Mouse (Mus musculus): ENCODE measurements around the gene Ggct. TPM values are rescaled to one million over a fixed set of nuclear protein-coding genes. Genes with fewer than 3 reads are reported as not detected.

Gene Ggct
- polyA plus RNA-seq, 1 experiment from 2014 or later = 17.7 TPM

DNA sequence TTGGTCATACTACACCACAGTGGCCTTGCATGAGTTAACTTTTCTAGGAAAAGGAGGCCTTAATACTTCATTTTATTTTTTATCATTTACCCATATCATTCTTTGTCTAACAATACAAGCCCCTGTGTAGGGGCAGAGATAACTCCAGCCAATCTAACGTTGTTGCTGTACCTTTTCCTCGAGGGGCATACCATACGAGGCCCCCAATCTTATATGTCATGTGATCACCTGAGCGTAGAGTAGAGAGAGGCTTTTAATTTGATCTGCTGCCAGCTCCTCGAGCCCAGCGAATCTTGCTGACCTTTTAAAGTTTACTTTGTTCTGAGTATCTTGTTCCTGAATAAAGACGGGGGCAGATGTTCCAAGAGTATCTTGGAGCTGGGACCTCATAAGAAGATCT lies 19.8 kb upstream of the Ggct start:
- no peak overlapping the region for H3K4me3 ChIP-seq (replicated peaks; ENCODE audit: low read depth, low read length)
- WGBS = 43% methylated on average over 7 of the region's 7 CpGs

DNA sequence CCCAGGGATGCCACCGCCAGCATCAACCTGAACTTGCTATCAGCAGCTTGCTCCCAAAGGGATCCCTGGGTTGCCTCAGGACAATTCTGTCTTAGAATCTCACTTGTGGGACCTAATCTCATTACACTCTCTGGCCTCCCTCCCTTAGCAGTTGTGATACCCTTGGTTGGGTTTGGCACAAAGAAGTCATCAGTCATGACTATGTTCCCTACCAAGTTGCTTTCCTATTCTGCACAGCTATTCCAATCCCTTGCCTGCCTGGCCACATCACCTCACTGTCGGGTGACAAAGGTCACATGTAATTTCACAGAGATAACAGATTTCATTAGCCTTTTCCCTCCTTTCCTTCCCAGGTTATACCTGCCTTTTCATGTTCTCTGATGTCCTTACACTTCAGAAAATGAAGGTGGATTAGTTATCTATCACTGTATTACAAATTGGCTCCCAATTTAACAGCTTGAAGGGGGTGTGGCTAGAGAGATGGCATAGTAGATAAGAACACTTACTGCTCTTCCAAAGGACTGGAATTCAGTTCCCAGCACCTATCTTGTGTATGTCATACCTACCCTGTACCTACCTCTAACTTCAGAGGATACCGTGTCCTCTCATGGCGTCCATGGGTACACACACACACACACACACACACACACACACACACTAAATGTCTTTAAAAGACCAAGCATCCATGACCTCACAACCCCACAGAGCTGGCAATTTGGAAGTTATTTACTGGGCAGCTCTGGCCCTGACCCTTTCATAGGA lies 17.8 kb upstream of the Ggct start:
- no peak overlapping the region for H3K4me3 ChIP-seq (replicated peaks; ENCODE audit: low read depth, low read length)
- no peak for DNase-seq (ENCODE audit: low spot score)
- H3K9me3 ChIP-seq (replicated peaks; ENCODE audit: low read length) = no peaks in the 10 kb centered on the region
- H3K36me3 ChIP-seq (ENCODE audit: insufficient read depth, low read length) = no peaks in the 10 kb centered on the region
- no peak for TF ChIP-seq CTCF (IDR thresholded peaks at IDR 0.05; ENCODE audit: low read depth)
- WGBS = 74% methylated on average over 4 of the region's 4 CpGs
- no peaks in the 10 kb centered on the region for H3K27me3 ChIP-seq (ENCODE audit: insufficient read depth, low read length)
- no peak overlapping the region for H3K9ac ChIP-seq (ENCODE audit: low read depth, low read length)
- H3K27ac ChIP-seq = no peak overlapping the region
- H3K4me2 ChIP-seq (ENCODE audit: low read length) = no peak overlapping the region
- no peaks in the 10 kb centered on the region for H3K4me1 ChIP-seq (replicated peaks; ENCODE audit: insufficient read depth, low read length)
- no peak for ATAC-seq (replicated peaks; ENCODE audit: low FRiP score, low read depth)

More for the DNA sequence above, 19.8 kb upstream of the Ggct start:
- DNase-seq (ENCODE audit: low spot score) (no peak), ATAC-seq (replicated peaks; ENCODE audit: low FRiP score, low read depth) (no peak)
- Histone ChIP-seq H3K9me3 (replicated peaks; ENCODE audit: low read length) (no peaks in the 10 kb centered on the region), H3K4me1 (replicated peaks; ENCODE audit: insufficient read depth, low read length) (no peaks in the 10 kb centered on the region), H3K9ac (ENCODE audit: low read depth, low read length) (no peak overlapping the region), H3K27me3 (ENCODE audit: insufficient read depth, low read length) (no peaks in the 10 kb centered on the region), H3K36me3 (ENCODE audit: insufficient read depth, low read length) (no peaks in the 10 kb centered on the region), H3K4me2 (ENCODE audit: low read length) (no peak overlapping the region), H3K27ac (no peak overlapping the region)
- TF ChIP-seq CTCF (IDR thresholded peaks at IDR 0.05; ENCODE audit: low read depth) = no peak

DNA sequence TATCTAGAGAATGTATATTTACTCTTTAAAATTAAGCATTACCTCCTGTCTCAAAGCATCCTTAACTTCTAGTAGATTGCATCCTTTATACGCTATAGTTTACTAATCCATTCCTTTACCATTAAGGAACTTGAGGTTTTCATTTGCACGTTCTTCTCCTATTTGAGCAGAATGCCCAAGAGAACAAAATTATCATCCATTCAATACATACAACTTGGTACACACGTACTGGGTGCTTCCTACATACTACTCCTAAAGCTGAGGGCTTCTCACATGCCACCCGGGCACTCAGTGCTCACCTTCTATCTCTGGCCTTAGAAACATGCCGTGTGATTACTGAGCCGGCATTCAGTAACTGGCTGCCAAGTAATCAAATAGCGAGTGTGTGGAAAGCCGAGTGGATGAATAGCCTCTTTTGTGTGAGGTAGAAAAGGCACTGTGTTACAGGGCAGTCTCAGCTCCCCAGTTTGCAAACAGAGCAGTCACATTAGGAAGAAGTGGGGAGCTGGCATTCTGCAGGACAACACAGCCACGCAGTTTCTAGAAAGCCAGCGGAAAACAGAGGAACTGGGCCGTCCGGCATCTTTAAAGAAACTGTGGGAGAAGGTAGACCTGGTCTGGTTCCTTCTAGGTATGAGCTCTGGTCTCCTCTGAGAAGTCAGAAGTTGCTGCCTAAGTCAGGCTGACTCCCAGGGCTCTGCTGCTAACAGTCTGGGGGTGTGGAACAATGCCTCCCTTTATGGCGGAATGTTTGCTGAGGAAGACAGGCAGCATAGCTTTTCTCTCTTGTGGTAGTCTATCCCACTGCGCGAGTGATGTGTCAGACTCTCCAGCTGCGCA lies 16.9 kb upstream of the Ggct start:
- no peak overlapping the region for H3K27ac ChIP-seq
- no peak overlapping the region for H3K9ac ChIP-seq (ENCODE audit: low read depth, low read length)
- no peaks in the 10 kb centered on the region for H3K4me1 ChIP-seq (replicated peaks; ENCODE audit: insufficient read depth, low read length)
- no peak for DNase-seq (ENCODE audit: low spot score)
- WGBS = 41% methylated on average over 16 of the region's 16 CpGs
- H3K9me3 ChIP-seq (replicated peaks; ENCODE audit: low read length) = no peaks in the 10 kb centered on the region
- no peaks in the 10 kb centered on the region for H3K36me3 ChIP-seq (ENCODE audit: insufficient read depth, low read length)
- H3K4me2 ChIP-seq (ENCODE audit: low read length) = no peak overlapping the region
- H3K4me3 ChIP-seq (replicated peaks; ENCODE audit: low read depth, low read length) = no peak overlapping the region
- no peak for TF ChIP-seq CTCF (IDR thresholded peaks at IDR 0.05; ENCODE audit: low read depth)
- ATAC-seq (replicated peaks; ENCODE audit: low FRiP score, low read depth) = no peak
- no peaks in the 10 kb centered on the region for H3K27me3 ChIP-seq (ENCODE audit: insufficient read depth, low read length)

DNA sequence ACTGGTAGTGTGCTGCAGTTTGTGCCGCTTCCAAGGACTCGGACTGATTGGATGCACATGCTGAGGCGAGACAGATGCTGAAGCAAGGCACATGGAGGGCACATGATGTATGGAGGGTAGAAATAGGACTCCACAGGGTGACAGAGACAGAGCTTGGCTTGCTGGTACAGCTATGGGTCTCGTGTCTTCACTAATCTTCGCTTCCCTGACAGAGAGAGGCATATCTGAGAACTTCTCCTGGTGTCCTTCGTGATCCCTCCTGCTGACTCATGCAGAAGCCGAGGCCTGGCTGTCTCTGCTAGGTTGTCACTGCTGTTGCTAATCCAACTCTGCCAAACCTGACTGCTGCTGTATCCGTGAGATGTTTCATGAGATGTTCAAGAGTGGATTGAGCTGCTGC lies 15.7 kb upstream of the Ggct start:
- DNase-seq (ENCODE audit: low spot score) (no peak), ATAC-seq (replicated peaks; ENCODE audit: low FRiP score, low read depth) (no peak)
- Histone ChIP-seq H3K36me3 (ENCODE audit: insufficient read depth, low read length) (no peaks in the 10 kb centered on the region), H3K27ac (no peak overlapping the region), H3K9ac (ENCODE audit: low read depth, low read length) (no peak overlapping the region), H3K4me1 (replicated peaks; ENCODE audit: insufficient read depth, low read length) (no peaks in the 10 kb centered on the region), H3K4me3 (replicated peaks; ENCODE audit: low read depth, low read length) (no peak overlapping the region), H3K27me3 (ENCODE audit: insufficient read depth, low read length) (no peaks in the 10 kb centered on the region), H3K4me2 (ENCODE audit: low read length) (no peak overlapping the region), H3K9me3 (replicated peaks; ENCODE audit: low read length) (no peaks in the 10 kb centered on the region)
- WGBS = 86% methylated on average over 8 of the region's 8 CpGs
- no peak for TF ChIP-seq CTCF (IDR thresholded peaks at IDR 0.05; ENCODE audit: low read depth)

DNA sequence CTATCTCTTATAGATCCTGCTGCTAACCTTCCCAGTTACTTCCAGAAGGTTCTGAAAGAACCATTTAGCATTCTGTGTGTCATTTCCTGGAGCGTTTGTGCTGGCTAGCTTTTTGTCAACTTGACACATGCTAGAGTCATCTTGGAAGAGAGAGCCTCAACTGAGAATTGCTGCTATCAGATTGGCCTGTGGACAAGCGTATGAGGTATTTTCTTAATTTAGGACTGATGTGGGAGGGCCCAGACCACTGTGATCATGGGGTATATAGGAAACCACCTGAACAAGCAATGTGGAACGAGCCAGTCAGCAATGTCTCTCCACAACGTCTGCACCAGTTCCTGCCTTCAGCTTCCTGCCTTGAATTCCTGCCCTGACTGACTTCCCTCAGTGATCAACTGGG lies 10.8 kb upstream of the Ggct start:
- H3K4me1 ChIP-seq (replicated peaks; ENCODE audit: insufficient read depth, low read length) = no peaks in the 10 kb centered on the region
- no peak overlapping the region for H3K27ac ChIP-seq
- no peak overlapping the region for H3K9ac ChIP-seq (ENCODE audit: low read depth, low read length)
- DNase-seq (ENCODE audit: low spot score) (no peak), ATAC-seq (replicated peaks; ENCODE audit: low FRiP score, low read depth) (no peak)
- no peak for TF ChIP-seq CTCF (IDR thresholded peaks at IDR 0.05; ENCODE audit: low read depth)
- H3K4me2 ChIP-seq (ENCODE audit: low read length) = no peak overlapping the region
- H3K36me3 ChIP-seq (ENCODE audit: insufficient read depth, low read length) = no peaks in the 10 kb centered on the region
- no peaks in the 10 kb centered on the region for H3K9me3 ChIP-seq (replicated peaks; ENCODE audit: low read length)
- H3K4me3 ChIP-seq (replicated peaks; ENCODE audit: low read depth, low read length) = no peak overlapping the region
- no peaks in the 10 kb centered on the region for H3K27me3 ChIP-seq (ENCODE audit: insufficient read depth, low read length)
- WGBS = 55% methylated on average over 4 of the region's 4 CpGs

DNA sequence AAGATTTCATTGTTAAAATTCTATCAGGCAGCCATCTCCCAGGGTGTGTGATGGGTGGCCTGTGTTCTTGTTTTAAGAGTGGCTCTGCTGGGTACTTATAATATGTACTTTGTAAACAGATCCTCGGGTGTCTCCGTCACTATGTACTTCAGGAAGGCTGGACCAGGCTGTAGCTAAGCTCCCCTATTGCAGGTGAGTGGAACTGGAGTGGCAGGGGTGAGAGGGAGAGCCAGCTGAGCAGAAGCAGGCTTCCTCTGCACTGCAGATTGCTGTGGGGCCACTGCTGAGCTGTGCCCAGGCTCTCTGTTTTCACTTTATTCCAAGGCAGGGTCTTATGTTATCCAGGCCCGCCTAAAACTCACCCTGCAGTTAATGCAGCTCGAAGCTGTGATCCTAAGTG lies 9.7 kb upstream of the Ggct start:
- H3K27ac ChIP-seq = no peak overlapping the region
- H3K9me3 ChIP-seq (replicated peaks; ENCODE audit: low read length) = no peaks in the 10 kb centered on the region
- no peaks in the 10 kb centered on the region for H3K36me3 ChIP-seq (ENCODE audit: insufficient read depth, low read length)
- no peaks in the 10 kb centered on the region for H3K4me1 ChIP-seq (replicated peaks; ENCODE audit: insufficient read depth, low read length)
- no peak overlapping the region for H3K9ac ChIP-seq (ENCODE audit: low read depth, low read length)
- 71% methylated on average over 4 of the region's 4 CpGs for WGBS
- DNase-seq (ENCODE audit: low spot score) = no peak
- H3K27me3 ChIP-seq (ENCODE audit: insufficient read depth, low read length) = no peaks in the 10 kb centered on the region
- no peak overlapping the region for H3K4me3 ChIP-seq (replicated peaks; ENCODE audit: low read depth, low read length)
- no peak for TF ChIP-seq CTCF (IDR thresholded peaks at IDR 0.05; ENCODE audit: low read depth)
- ATAC-seq (replicated peaks; ENCODE audit: low FRiP score, low read depth) = no peak
- no peak overlapping the region for H3K4me2 ChIP-seq (ENCODE audit: low read length)
